Mouse (Mus musculus) hematopoietic stem cell, adult 5-6 weeks (primary cell): Measurements from ENCODE around the gene Tnr. TPM values are rescaled to one million over a fixed set of nuclear protein-coding genes. Genes with fewer than 3 reads are reported as not detected.
"Not testable (repeated sequence)": the region's sequence is repeated elsewhere in the genome, so short reads cannot be mapped to it uniquely, and the experiment has no call there.

Source experiments
- ATAC-seq, 2 experiments: fragments of 125-278 bp in 1 of 2; replicated peaks in 1 of 2; 2 replicates each; pipeline ENCODE4 v1.8.0; 2016 to 2017; ENCODE audit warnings: inconsistent platforms in 2 of 2, mild to moderate bottlenecking in 2 of 2, moderate number of reproducible peaks in 2 of 2, low read depth in 1 of 2, moderate TSS enrichment in 1 of 2; ENCODE audit not compliant: low FRiP score in 2 of 2, poor library complexity in 2 of 2, severe bottlenecking in 2 of 2, insufficient read depth in 1 of 2, low TSS enrichment in 1 of 2
- total RNA-seq: library from RNA; stranded (forward); fragments of 172-1452, 232-1000 nt; gene quantifications from 2 replicates; pipeline ENCODE4 v1.2.3, GENCODE M21; 2017

Tnr gene
- total RNA-seq, 1 experiment from 2014 or later = not detected

DNA sequence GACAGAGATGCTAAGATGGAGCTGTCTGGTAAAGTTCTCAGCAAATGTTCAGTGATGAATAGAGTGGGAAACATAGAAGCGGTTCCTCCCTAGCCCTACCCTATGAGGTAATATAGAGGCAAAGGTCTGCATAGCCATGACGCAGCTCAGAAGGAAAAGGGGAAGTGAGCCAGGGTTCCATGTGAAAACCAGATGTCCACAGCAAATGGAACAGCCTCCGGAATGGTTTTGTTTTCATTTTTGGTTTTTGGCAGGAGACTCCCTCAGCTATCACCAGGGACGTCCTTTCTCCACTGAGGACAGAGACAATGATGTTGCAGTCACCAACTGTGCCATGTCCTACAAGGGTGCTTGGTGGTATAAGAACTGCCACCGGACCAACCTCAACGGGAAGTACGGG, 399.4 kb downstream of the Tnr start:
- peak; percentile 37 to 39; a peak in 2 of 4 replicates for ATAC-seq

DNA sequence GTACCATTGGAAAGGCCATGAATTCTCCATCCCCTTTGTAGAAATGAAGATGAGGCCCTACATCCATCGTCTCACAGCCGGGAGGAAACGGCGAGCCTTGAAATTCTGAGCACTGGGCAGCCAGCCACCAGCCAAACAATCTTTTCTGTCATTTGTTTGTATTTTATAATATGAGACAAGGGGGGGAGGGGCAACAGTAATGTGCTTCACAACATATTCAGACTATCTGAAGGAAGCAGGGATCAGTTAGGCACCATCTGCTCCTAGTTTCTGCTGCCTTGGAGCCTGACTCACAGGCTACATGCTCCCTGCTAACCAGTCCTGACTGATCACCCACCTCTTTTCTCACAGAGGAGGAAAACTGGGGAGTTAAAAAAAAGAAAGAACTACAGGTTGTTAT, 400.5 kb downstream of the Tnr start:
- ATAC-seq = no peak

GRCm38 (mm10) chr1:159924684-159925083, 401.1 kb downstream of the Tnr start:
- ATAC-seq = no peak

DNA sequence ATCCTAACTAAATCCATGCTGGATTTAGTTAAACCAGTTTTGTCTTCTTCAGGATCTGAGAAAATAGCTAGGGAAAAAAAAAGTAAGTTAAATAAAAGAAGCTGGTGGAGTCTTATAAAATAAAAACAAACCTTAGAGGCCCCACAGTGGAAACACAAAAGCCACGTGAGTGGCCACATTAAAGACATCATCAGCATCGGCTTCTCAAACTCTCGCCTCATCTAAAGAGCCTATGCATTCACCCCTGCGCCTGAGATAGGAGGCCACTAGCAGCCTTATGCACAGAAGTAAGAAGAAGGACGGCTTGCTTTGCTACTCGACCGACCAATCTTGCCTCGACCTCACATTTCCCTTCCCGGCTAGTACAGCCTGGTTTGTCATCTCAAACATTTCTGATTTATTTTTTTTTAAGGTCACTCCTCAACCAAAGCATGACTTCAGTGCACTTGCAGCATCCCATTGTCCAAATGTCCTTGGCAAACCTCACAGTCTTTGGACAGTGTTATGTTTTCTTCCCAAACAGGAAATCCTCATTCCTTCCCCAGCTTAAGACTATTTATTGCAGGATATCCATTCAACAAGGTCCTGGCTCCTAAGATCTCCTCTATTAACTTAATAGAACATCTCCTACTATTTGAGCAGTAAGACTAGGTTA, 405.2 kb downstream of the Tnr start:
- ATAC-seq = no peak

DNA sequence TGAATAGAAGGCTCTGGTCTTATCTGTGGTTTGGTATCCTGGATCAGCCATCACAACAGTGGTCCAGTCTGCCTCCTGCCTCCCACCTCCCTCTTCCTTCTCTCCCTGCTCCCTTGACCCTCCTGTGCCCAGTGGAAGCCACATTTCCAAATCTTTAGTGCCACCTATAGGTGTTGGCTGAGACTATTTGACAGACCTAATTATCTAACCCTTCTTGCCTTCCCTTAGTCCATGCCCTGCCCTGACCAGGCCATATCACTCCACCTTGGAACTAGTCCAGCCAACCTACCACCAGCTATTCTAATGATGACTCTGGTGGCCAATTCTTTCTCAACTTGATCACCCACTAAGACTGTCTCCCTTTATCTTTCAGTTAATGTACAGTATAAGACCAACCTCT, 408.5 kb downstream of the Tnr start:
- no peak; a peak in 1 of 4 replicates for ATAC-seq

DNA sequence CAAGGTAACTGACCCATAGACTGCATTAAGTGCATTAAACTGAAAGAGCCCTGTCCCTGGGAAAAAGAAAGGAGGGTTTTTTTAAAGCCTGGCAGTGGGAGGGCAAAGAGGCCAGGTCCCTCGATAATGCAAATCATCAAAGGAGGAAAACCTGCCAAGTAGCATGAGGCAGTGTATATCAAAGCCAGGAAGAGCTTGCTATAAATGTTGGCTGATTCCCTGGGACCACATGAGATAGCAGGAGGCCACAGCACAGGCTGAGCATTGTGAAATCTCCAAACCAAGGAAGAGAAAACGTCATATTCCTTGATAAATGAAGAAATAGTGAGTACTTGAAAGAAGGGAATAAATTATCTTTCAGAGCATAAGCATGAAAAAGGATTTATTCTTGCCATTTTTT, 409.0 kb downstream of the Tnr start:
- ATAC-seq = peak; percentile 62 to 68; a peak in 2 of 4 replicates

DNA sequence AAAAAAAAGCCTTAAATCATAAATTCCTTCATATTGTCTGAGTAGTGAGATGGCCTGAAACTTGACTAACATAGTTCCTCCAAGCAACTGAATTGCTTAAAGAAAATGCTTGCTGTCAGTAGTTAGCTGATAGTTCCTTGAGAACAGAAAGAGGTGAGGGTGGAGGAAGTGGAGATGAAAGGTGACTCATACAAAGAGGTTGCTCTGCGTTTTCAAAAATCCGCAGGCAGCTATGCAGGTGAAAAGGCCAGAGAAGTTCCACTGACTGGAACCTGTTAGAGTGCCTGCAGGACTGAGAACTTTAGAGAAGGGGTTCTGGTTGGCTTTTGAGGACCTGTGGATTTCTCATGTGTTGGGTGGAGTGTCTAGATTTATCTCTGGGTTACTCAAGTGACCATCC, 414.9 kb downstream of the Tnr start:
- no peak for ATAC-seq

DNA sequence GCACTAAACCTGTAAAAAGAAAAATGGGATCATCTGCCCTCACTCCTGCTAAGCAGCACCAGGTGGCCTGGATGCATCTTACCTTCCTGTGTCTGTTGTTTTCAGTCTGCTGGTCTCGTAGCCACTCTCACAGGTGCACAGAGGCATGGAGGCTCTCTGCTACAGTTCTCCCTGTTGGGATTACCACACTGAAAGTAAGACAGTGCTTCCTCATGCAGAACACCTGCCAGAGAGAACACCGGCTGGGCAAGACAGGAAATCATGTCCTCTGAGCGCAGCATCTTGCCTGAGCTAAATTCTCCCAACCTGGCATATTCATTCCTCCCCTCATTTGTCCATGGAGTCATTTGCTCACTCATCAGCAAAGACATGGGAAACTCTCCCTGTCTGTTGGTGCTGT, 415.8 kb downstream of the Tnr start:
- no peak for ATAC-seq

GRCm38 (mm10) chr1:159953526-159953925, 430.0 kb downstream of the Tnr start:
- ATAC-seq = no peak

GRCm38 (mm10) chr1:159963351-159963750, 439.8 kb downstream of the Tnr start:
- no peak for ATAC-seq

GRCm38 (mm10) chr1:159966286-159966685, 442.7 kb downstream of the Tnr start:
- not testable (repeated sequence) for ATAC-seq

- no peak for ATAC-seq
Observed at GRCm38 (mm10) chr1:159968395-159968794, 444.8 kb downstream of the Tnr start.

DNA sequence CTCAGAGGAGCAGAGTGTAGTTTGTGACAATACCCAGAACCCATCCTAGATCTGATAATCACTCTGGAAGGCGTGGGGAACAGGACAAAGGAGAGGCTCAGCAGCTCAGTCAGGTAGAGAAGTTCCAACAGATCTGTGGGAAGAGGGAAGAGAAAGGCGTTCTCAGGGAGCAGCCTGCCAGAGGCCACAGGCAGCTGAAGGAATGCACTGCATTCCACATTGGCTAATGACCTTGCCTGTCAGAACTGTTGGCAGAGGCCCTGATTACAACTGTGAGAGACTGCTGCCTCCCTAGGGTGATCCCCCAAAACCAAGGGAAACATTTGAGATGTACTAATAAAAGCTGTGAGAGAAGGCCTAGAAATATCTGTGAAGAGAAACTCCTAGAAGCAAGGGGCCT, 454.2 kb downstream of the Tnr start:
- ATAC-seq = no peak

DNA sequence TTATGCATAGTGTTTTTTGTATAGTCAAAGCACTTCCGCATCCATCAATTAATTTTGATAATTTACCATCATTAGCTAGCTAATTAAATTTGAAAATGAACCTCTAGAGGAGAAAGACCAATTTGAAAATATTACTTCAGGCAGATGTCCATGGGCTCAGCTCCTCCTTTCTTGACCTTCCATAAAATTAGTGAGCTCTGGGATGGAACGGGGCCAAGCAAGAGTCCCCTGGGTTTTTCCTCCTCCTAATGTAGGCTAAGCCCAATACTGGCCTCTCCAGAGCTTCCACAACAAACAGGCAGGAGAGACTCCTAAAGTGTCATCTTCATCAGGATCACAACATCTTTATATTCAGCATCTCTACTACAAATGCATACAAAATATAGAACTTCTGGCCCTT, 455.5 kb downstream of the Tnr start:
- no peak for ATAC-seq

DNA sequence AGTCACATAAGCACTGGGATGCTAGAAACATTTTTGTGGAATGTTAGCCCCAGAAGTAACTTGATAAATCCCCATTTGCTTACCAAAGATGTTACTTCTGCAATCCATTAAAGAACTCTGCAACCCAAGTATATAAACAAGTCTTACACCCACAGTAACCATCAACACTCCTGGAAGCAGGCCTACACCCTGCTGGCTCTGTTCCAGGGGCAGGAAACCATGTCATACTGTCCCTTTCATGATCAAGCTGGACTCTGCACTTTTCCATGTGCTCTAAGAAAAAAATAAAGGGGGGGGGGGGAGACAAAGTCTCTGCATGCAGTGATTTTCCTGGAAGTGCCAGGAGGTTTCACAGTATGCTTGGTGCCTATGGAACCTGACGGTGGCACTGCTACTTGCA, 456.8 kb downstream of the Tnr start:
- no peak for ATAC-seq
